Mouse (Mus musculus): ENCODE results near the gene Hist1h2aa. TPM values are rescaled to one million over a fixed set of nuclear protein-coding genes. Genes with fewer than 3 reads are reported as not detected.

Hist1h2aa gene
- polyA plus RNA-seq, 1 experiment from 2014 or later = not detected

DNA sequence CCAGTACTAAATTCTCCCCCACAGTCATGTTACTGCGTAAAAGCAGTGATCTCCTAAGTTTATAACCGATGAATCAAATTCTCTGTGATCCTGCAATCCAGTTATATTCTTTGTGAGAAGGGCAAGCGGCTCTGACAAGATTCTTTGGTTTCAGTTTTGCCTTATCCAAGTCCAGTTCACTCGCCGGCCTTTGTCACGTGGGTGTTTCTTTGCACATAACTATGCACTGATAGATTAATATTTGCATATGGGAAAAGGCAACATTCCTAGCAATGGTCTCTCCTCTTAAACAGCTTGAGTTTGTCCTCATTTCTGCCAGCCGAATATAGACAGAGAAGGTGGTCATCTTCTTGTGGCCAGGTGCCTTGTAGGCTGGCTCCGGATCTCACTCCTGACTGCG is 3.8 kb upstream of the Hist1h2aa start:
- Histone ChIP-seq H3K36me3 (replicated peaks; ENCODE audit: control insufficient read depth, insufficient read depth, low read depth, low read length) (no peaks in the 10 kb centered on the region), H3K9ac (replicated peaks; ENCODE audit: low read length) (no peak overlapping the region), H3K4me2 (ENCODE audit: low read depth, low read length) (no peak overlapping the region), H3K27ac (replicated peaks; ENCODE audit: low read depth, low read length) (no peak overlapping the region), H3K9me3 (replicated peaks; ENCODE audit: control insufficient read depth, low read length) (no peaks in the 10 kb centered on the region), H3K27me3 (ENCODE audit: control insufficient read depth, insufficient read depth, low read length) (no peaks in the 10 kb centered on the region), H3K4me3 (ENCODE audit: low read depth, low read length) (no peak overlapping the region), H3K4me1 (ENCODE audit: control insufficient read depth, insufficient read depth, low read length) (no peaks in the 10 kb centered on the region)
- no peak for DNase-seq (ENCODE audit: low spot score)
- ATAC-seq (replicated peaks; ENCODE audit: insufficient number of reproducible peaks, low FRiP score, low TSS enrichment, low read depth) = no peak
- WGBS = 95% methylated on average over 9 of the region's 9 CpGs

- ATAC-seq (replicated peaks; ENCODE audit: insufficient number of reproducible peaks, low FRiP score, low TSS enrichment, low read depth) = no peak
- Histone ChIP-seq H3K27me3 (ENCODE audit: control insufficient read depth, insufficient read depth, low read length) (no peaks in the 10 kb centered on the region), H3K4me3 (ENCODE audit: low read depth, low read length) (no peak overlapping the region), H3K27ac (replicated peaks; ENCODE audit: low read depth, low read length) (no peak overlapping the region), H3K36me3 (replicated peaks; ENCODE audit: control insufficient read depth, insufficient read depth, low read depth, low read length) (no peaks in the 10 kb centered on the region), H3K4me2 (ENCODE audit: low read depth, low read length) (no peak overlapping the region), H3K9ac (replicated peaks; ENCODE audit: low read length) (no peak overlapping the region), H3K9me3 (replicated peaks; ENCODE audit: control insufficient read depth, low read length) (no peaks in the 10 kb centered on the region), H3K4me1 (ENCODE audit: control insufficient read depth, insufficient read depth, low read length) (no peaks in the 10 kb centered on the region)
- WGBS = 64% methylated on average over 11 of the region's 11 CpGs
- no peak for DNase-seq (ENCODE audit: low spot score)
These were observed 3.4 kb upstream of the Hist1h2aa start for GRCm38 (mm10) chr13:23930904-23931303.

- Histone ChIP-seq H3K36me3 (replicated peaks; ENCODE audit: control insufficient read depth, insufficient read depth, low read depth, low read length) (no peaks in the 10 kb centered on the region), H3K4me2 (ENCODE audit: low read depth, low read length) (no peak within 1 kb of the TSS), H3K27me3 (ENCODE audit: control insufficient read depth, insufficient read depth, low read length) (no peaks in the 10 kb centered on the region), H3K4me1 (ENCODE audit: control insufficient read depth, insufficient read depth, low read length) (no peaks in the 10 kb centered on the region), H3K9me3 (replicated peaks; ENCODE audit: control insufficient read depth, low read length) (no peaks in the 10 kb centered on the region), H3K9ac (replicated peaks; ENCODE audit: low read length) (no peak within 1 kb of the TSS), H3K4me3 (ENCODE audit: low read depth, low read length) (no peak within 1 kb of the TSS), H3K27ac (replicated peaks; ENCODE audit: low read depth, low read length) (no peak within 1 kb of the TSS)
- DNase-seq (ENCODE audit: low spot score) (no peak), ATAC-seq (replicated peaks; ENCODE audit: insufficient number of reproducible peaks, low FRiP score, low TSS enrichment, low read depth) (no peak)
- 87% methylated on average over 34 of the region's 39 CpGs for WGBS
These were observed 646 bp upstream of the Hist1h2aa start, which contains the start of gene Hist1h2ba for GRCm38 (mm10) chr13:23933421-23934210. Gene Hist1h2ba (minus strand): TSS chr13:23934156.

- H3K4me1 ChIP-seq (ENCODE audit: control insufficient read depth, insufficient read depth, low read length) = no peaks in the 10 kb centered on the region
- ATAC-seq (replicated peaks; ENCODE audit: insufficient number of reproducible peaks, low FRiP score, low TSS enrichment, low read depth) = no peak
- H3K9ac ChIP-seq (replicated peaks; ENCODE audit: low read length) = no peak overlapping the region
- 89% methylated on average over 1 of the region's 1 CpGs for WGBS
- no peak overlapping the region for H3K27ac ChIP-seq (replicated peaks; ENCODE audit: low read depth, low read length)
- H3K4me3 ChIP-seq (ENCODE audit: low read depth, low read length) = no peak overlapping the region
- no peaks in the 10 kb centered on the region for H3K36me3 ChIP-seq (replicated peaks; ENCODE audit: control insufficient read depth, insufficient read depth, low read depth, low read length)
- H3K4me2 ChIP-seq (ENCODE audit: low read depth, low read length) = no peak overlapping the region
- H3K9me3 ChIP-seq (replicated peaks; ENCODE audit: control insufficient read depth, low read length) = no peaks in the 10 kb centered on the region
- DNase-seq (ENCODE audit: low spot score) = no peak
- no peaks in the 10 kb centered on the region for H3K27me3 ChIP-seq (ENCODE audit: control insufficient read depth, insufficient read depth, low read length)
These were observed 4.4 kb downstream of the Hist1h2aa start for GRCm38 (mm10) chr13:23938699-23939098.

DNA sequence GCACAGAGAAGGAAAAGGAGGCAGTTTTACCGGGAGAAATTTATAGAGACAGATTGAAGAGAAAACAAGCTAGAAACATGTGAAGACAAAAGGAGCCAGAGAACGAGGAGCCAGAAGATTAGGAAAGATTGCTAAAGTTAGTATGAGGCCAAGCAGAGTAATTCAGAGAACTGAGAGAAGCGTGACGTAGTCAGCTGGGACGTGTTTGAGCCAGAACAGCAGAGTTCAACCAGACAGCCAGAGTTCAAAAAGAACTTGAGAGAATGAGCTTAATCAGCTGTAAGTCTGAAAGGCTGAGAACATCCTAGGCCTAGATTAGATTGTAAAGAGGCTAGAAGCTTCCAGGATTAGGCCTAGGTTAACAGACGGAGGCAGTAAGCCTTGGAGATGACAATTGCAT is 6.0 kb downstream of the Hist1h2aa start:
- no peaks in the 10 kb centered on the region for H3K9me3 ChIP-seq (replicated peaks; ENCODE audit: control insufficient read depth, low read length)
- H3K9ac ChIP-seq (replicated peaks; ENCODE audit: low read length) = no peak overlapping the region
- no peaks in the 10 kb centered on the region for H3K4me1 ChIP-seq (ENCODE audit: control insufficient read depth, insufficient read depth, low read length)
- H3K4me3 ChIP-seq (ENCODE audit: low read depth, low read length) = no peak overlapping the region
- H3K27ac ChIP-seq (replicated peaks; ENCODE audit: low read depth, low read length) = no peak overlapping the region
- H3K27me3 ChIP-seq (ENCODE audit: control insufficient read depth, insufficient read depth, low read length) = no peaks in the 10 kb centered on the region
- no peaks in the 10 kb centered on the region for H3K36me3 ChIP-seq (replicated peaks; ENCODE audit: control insufficient read depth, insufficient read depth, low read depth, low read length)
- H3K4me2 ChIP-seq (ENCODE audit: low read depth, low read length) = no peak overlapping the region
- DNase-seq (ENCODE audit: low spot score) (no peak), ATAC-seq (replicated peaks; ENCODE audit: insufficient number of reproducible peaks, low FRiP score, low TSS enrichment, low read depth) (no peak)
- 69% methylated on average over 6 of the region's 6 CpGs for WGBS

DNA sequence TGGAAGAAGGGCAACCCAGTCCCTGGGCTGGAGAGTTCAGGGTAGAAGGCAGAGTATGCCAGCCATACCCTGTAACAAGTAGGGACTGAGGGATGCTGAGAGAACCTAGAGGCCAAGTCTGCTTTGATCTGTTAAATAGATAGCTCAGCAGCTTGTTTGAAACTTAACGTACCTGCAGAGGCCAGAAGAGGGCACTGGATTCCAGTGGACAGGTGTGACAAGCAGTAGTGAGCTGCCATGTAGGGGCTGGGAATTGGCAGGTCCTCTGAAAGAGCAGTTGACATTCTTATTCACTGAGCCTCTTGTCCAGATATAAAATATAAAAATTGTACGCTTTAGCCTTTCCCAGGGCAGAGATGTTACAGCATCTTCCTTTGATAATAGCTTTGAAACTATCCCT is 8.6 kb downstream of the Hist1h2aa start:
- no peaks in the 10 kb centered on the region for H3K9me3 ChIP-seq (replicated peaks; ENCODE audit: control insufficient read depth, low read length)
- no peak overlapping the region for H3K27ac ChIP-seq (replicated peaks; ENCODE audit: low read depth, low read length)
- no peaks in the 10 kb centered on the region for H3K27me3 ChIP-seq (ENCODE audit: control insufficient read depth, insufficient read depth, low read length)
- ATAC-seq (replicated peaks; ENCODE audit: insufficient number of reproducible peaks, low FRiP score, low TSS enrichment, low read depth) = no peak
- H3K4me1 ChIP-seq (ENCODE audit: control insufficient read depth, insufficient read depth, low read length) = no peaks in the 10 kb centered on the region
- WGBS = 46% methylated on average over 2 of the region's 2 CpGs
- no peaks in the 10 kb centered on the region for H3K36me3 ChIP-seq (replicated peaks; ENCODE audit: control insufficient read depth, insufficient read depth, low read depth, low read length)
- H3K4me3 ChIP-seq (ENCODE audit: low read depth, low read length) = no peak overlapping the region
- H3K4me2 ChIP-seq (ENCODE audit: low read depth, low read length) = no peak overlapping the region
- H3K9ac ChIP-seq (replicated peaks; ENCODE audit: low read length) = no peak overlapping the region
- peak; percentile 18 for DNase-seq (ENCODE audit: low spot score)

DNA sequence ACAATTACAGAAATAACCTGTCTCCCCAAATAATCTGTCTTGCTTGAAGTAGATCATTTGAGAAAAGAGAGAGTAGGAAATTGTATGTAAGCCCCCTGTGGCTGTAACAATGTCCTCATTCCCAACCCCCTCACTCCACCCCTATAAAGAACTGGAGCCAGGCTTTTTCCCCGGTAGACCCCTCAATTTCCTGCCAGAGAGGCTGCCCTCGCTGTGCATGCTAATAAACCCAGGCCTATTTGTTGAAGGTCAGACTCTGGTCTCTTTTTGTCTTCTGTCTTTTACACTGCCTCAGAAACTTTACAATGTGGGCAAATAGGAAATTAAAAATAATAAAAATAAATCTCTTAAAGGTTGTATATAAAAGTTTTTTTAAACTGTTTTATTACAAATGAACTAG is 12.0 kb downstream of the Hist1h2aa start:
- Histone ChIP-seq H3K4me2 (ENCODE audit: low read depth, low read length) (no peak overlapping the region), H3K4me1 (ENCODE audit: control insufficient read depth, insufficient read depth, low read length) (no peaks in the 10 kb centered on the region), H3K9ac (replicated peaks; ENCODE audit: low read length) (no peak overlapping the region), H3K27me3 (ENCODE audit: control insufficient read depth, insufficient read depth, low read length) (no peaks in the 10 kb centered on the region), H3K27ac (replicated peaks; ENCODE audit: low read depth, low read length) (no peak overlapping the region), H3K9me3 (replicated peaks; ENCODE audit: control insufficient read depth, low read length) (no peaks in the 10 kb centered on the region), H3K4me3 (ENCODE audit: low read depth, low read length) (no peak overlapping the region), H3K36me3 (replicated peaks; ENCODE audit: control insufficient read depth, insufficient read depth, low read depth, low read length) (no peaks in the 10 kb centered on the region)
- 26% methylated on average over 2 of the region's 2 CpGs for WGBS
- DNase-seq (ENCODE audit: low spot score) = no peak
- no peak for ATAC-seq (replicated peaks; ENCODE audit: insufficient number of reproducible peaks, low FRiP score, low TSS enrichment, low read depth)

DNA sequence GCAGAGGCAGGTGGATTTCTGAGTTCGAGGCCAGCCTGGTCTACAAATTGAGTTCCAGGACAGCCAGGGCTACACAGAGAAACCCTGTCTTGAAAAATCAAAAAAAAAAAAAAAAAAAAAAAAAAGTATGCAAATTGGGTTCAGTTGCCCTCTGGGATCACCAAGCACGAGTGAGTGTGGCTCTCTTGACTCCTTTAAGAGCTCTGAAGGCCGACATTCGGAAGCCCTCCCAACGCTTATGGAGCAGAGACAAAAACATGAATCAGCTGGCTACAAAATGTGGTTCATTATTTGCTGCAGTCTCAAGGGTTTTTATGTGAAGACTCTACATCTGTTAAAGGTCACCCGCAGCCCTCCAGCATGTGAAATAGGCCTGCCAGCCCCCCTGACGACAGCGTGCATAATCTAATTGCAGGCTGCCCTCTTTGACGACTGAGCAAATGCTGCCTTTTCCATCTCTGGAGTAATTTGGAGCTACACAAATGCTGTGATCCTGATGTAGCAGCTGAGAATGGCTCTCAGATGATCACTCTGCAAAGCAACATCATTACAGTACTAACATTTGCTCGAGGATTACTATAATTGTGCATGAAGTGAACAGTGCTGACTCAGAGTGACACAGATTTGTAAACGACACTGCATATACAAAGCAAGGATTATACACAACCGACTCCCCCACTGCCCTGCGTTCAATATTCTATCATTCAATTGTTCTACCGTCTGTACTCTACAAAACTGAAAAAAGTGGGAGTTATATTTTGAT is 15.4 kb downstream of the Hist1h2aa start:
- 43% methylated on average over 14 of the region's 14 CpGs for WGBS
- Histone ChIP-seq H3K9ac (replicated peaks; ENCODE audit: low read length) (no peak overlapping the region), H3K4me2 (ENCODE audit: low read depth, low read length) (no peak overlapping the region), H3K27me3 (ENCODE audit: control insufficient read depth, insufficient read depth, low read length) (no peaks in the 10 kb centered on the region), H3K4me1 (ENCODE audit: control insufficient read depth, insufficient read depth, low read length) (no peaks in the 10 kb centered on the region), H3K9me3 (replicated peaks; ENCODE audit: control insufficient read depth, low read length) (no peaks in the 10 kb centered on the region), H3K4me3 (ENCODE audit: low read depth, low read length) (no peak overlapping the region), H3K27ac (replicated peaks; ENCODE audit: low read depth, low read length) (no peak overlapping the region), H3K36me3 (replicated peaks; ENCODE audit: control insufficient read depth, insufficient read depth, low read depth, low read length) (no peaks in the 10 kb centered on the region)
- ATAC-seq (replicated peaks; ENCODE audit: insufficient number of reproducible peaks, low FRiP score, low TSS enrichment, low read depth) (no peak), DNase-seq (ENCODE audit: low spot score) (peak; percentile 51)
